Mouse (Mus musculus) CD4-positive naive resting alpha-beta T cell, adult 76 days (primary cell): ENCODE results near the gene Sfrp2. TPM values are rescaled to one million over a fixed set of nuclear protein-coding genes. Genes with fewer than 3 reads are reported as not detected.

Experiments
- total RNA-seq: library from RNA; stranded (reverse); gene quantifications from one replicate; pipeline ENCODE4 v1.2.4, GENCODE M21; 2023

Sfrp2 gene
- not detected for total RNA-seq

DNA sequence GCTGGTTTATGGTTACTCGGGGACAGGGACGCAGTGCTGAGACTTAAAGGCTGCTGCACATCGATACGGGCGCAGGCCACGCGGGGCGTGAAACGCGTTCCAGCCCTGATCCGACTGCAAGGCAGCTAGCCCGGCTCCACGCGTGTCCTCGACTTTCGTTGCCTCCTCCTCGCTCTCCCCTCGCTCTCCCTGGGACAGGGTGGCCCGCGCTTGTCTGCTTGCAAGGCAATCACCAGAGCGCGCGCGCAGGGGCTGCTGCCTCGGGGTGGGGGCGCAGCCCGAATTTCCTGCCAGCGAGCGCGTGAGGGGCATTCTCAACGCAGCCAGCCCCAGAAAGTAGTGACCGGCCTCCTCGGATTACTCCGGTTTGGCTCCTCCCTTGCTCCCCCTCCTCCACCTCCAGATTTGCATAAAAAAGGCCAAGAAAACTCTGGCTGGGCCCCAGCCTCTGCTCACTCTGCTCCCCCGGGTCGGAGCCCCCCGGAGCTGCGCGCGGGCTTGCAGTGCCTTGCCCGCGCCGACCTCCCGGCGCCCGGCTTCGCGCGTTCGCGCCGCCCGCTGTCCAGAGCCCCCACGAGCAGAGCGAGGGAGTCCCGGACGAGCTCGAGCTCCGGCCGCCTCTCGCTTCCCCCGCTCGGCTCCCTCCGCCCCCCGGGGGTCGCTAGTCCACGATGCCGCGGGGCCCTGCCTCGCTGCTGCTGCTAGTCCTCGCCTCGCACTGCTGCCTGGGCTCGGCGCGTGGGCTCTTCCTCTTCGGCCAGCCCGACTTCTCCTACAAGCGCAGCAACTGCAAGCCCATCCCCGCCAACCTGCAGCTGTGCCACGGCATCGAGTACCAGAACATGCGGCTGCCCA is at the start of gene Sfrp2:
Gene Sfrp2, plus strand, starts transcription at position 451 of the 855 bp plus-strand sequence.

Other genes with a start within 250 kb of the Sfrp2 start
- gene Tlr2, start 75.4 kb downstream of the Sfrp2 start, total RNA-seq = 2.8 TPM